18 mouse cellular contexts compared by ENCODE assay signal in genomic region chr5:35768997-35769396, GRCm38 (mm10).
"Had no signal": no experiment of that assay in that cellular context is flagged by ENCODE, and none has a peak within 500 bp of the region (broad histone marks: within the 10 kb centered on the region; RNA-seq: fewer than 3 reads in every experiment).

No protein-coding gene starts in this region.

- H3K36me3 ChIP-seq: heart, embryonic 10.5 days; hindbrain, embryonic 10.5 days; hindbrain, embryonic 12.5 days; intestine, embryonic 15.5 days; limb, embryonic 13.5 days; limb, embryonic 15.5 days; liver, embryonic 12.5 days had no signal

- H3K9me3 ChIP-seq: heart, embryonic 10.5 days; hindbrain, embryonic 10.5 days; hindbrain, embryonic 12.5 days; intestine, embryonic 15.5 days; limb, embryonic 13.5 days; limb, embryonic 15.5 days; liver, embryonic 12.5 days had no signal

- H3K4me3 ChIP-seq: heart, embryonic 10.5 days; hindbrain, embryonic 10.5 days; hindbrain, embryonic 12.5 days; intestine, embryonic 15.5 days; layer of hippocampus, adult 2 months; left cerebral cortex, adult 2 months; limb, embryonic 13.5 days; limb, embryonic 15.5 days; liver, embryonic 12.5 days had no signal

- DNase-seq: gastrocnemius, postnatal 25 days; heart, postnatal 4 days; kidney, adult 18-20 months; kidney, adult 8-10 months; kidney, postnatal 10 days; kidney, postnatal 25 days; kidney, postnatal 4 days had no signal

- H3K27me3 ChIP-seq: intestine, embryonic 15.5 days; limb, embryonic 13.5 days had no signal

- H3K9ac ChIP-seq: hindbrain, embryonic 12.5 days; hindbrain, embryonic 14.5 days; intestine, embryonic 15.5 days; limb, embryonic 13.5 days; limb, embryonic 15.5 days; liver, embryonic 12.5 days; liver, embryonic 14.5 days had no signal

- H3K27ac ChIP-seq: heart, embryonic 10.5 days; hindbrain, embryonic 10.5 days; hindbrain, embryonic 12.5 days; hindbrain, embryonic 14.5 days; intestine, embryonic 15.5 days; layer of hippocampus, adult 2 months; left cerebral cortex, adult 2 months; limb, embryonic 13.5 days; limb, embryonic 15.5 days; liver, embryonic 12.5 days; liver, embryonic 14.5 days had no signal
